Mouse (Mus musculus) midbrain, embryonic 15.5 days (tissue): ENCODE measurements at regions not wholly inside any gene's neighbourhood (a gene's known extent, or its start where the extent isn't known, plus 50 kb on each side); places are given as distances from the start of the nearest gene placed in this dataset.

Experiments used
- ATAC-seq: fragments of 200-750 bp; cut with Nextera tagmentation; replicated peaks from 2 replicates; pipeline ENCODE4 v1.8.0; 2017; ENCODE audit warnings: moderate TSS enrichment
- H3K27ac ChIP-seq: fragments of 300-500 bp; sonication (generic); 2 replicates; pipeline ENCODE4 v1.5.1; 2015; ENCODE audit warnings: mild to moderate bottlenecking, inconsistent platforms
- H3K27me3 ChIP-seq: fragments of 300-500 bp; sonication (generic); replicated peaks from 2 replicates; pipeline ENCODE4 v1.6.1; 2015; ENCODE audit warnings: inconsistent platforms
- H3K36me3 ChIP-seq: fragments of 300-500 bp; sonication (generic); replicated peaks from 2 replicates; pipeline ENCODE4 v1.6.1; 2015; ENCODE audit warnings: inconsistent platforms
- H3K4me1 ChIP-seq: fragments of 300-500 bp; sonication (generic); 2 replicates; pipeline ENCODE4 v1.6.1; 2015; ENCODE audit warnings: inconsistent platforms
- H3K4me2 ChIP-seq: fragments of 300-500 bp; sonication (generic); 2 replicates; pipeline ENCODE4 v1.6.1; 2015; ENCODE audit warnings: inconsistent platforms, mild to moderate bottlenecking, moderate library complexity
- H3K4me3 ChIP-seq: fragments of 300-500 bp; sonication (generic); 2 replicates; pipeline ENCODE4 v1.5.1; 2015; ENCODE audit warnings: mild to moderate bottlenecking, inconsistent platforms
- H3K9ac ChIP-seq: fragments of 300-500 bp; sonication (generic); 2 replicates; pipeline ENCODE4 v1.6.1; 2015; ENCODE audit warnings: mild to moderate bottlenecking, inconsistent platforms
- H3K9me3 ChIP-seq: fragments of 300-500 bp; sonication (generic); 2 replicates; pipeline ENCODE4 v1.6.1; 2016; ENCODE audit warnings: inconsistent platforms
- WGBS: fragments of 180-500 bp; shearing (Covaris S2); methylation state at CpG from one replicate; pipeline ENCODE4 v1.1.7; 2015; ENCODE audit warnings: mixed read lengths; 5-methylcytosine and 5-hydroxymethylcytosine counted together

GRCm38 (mm10) chr10:101486504-101486903 lies 194.8 kb upstream of the Mgat4c start:
- Histone ChIP-seq H3K9ac (no peak overlapping the region), H3K4me3 (no peak overlapping the region), H3K4me2 (no peak overlapping the region), H3K4me1 (no peaks in the 10 kb centered on the region), H3K27ac (no peak overlapping the region), H3K9me3 (no peaks in the 10 kb centered on the region), H3K27me3 (no peaks in the 10 kb centered on the region), H3K36me3 (no peaks in the 10 kb centered on the region)
- no peak for ATAC-seq

- Histone ChIP-seq H3K4me1 (no peaks in the 10 kb centered on the region), H3K4me2 (no peak overlapping the region), H3K9ac (no peak overlapping the region), H3K36me3 (no peaks in the 10 kb centered on the region), H3K27ac (no peak overlapping the region), H3K9me3 (no peaks in the 10 kb centered on the region), H3K27me3 (no peaks in the 10 kb centered on the region), H3K4me3 (no peak overlapping the region)
- ATAC-seq: no peak
- WGBS: 48% methylated on average over 1 of the region's 1 CpGs
These were observed 190.8 kb upstream of the Mgat4c start for GRCm38 (mm10) chr10:101490418-101491055.

GRCm38 (mm10) chr10:101515087-101515486 lies 166.2 kb upstream of the Mgat4c start:
- Histone ChIP-seq H3K4me3 (no peak overlapping the region), H3K9ac (no peak overlapping the region), H3K9me3 (no peaks in the 10 kb centered on the region), H3K4me2 (no peak overlapping the region), H3K27ac (no peak overlapping the region), H3K27me3 (no peaks in the 10 kb centered on the region), H3K36me3 (no peaks in the 10 kb centered on the region), H3K4me1 (no peaks in the 10 kb centered on the region)
- WGBS: 61% methylated on average over 3 of the region's 3 CpGs
- no peak for ATAC-seq

- H3K36me3 ChIP-seq: no peaks in the 10 kb centered on the region
- 30% methylated on average over 3 of the region's 3 CpGs for WGBS
- no peak overlapping the region for H3K9ac ChIP-seq
- H3K27ac ChIP-seq: no peak overlapping the region
- no peaks in the 10 kb centered on the region for H3K27me3 ChIP-seq
- no peaks in the 10 kb centered on the region for H3K4me1 ChIP-seq
- ATAC-seq: peak; percentile 79; the same call in 1 of the 2 replicates
- H3K4me2 ChIP-seq: no peak overlapping the region
- H3K9me3 ChIP-seq: no peaks in the 10 kb centered on the region
- H3K4me3 ChIP-seq: no peak overlapping the region
These were observed 164.4 kb upstream of the Mgat4c start for GRCm38 (mm10) chr10:101516930-101517329.

- Histone ChIP-seq H3K27ac (no peak overlapping the region), H3K36me3 (no peaks in the 10 kb centered on the region), H3K27me3 (no peaks in the 10 kb centered on the region), H3K9me3 (no peaks in the 10 kb centered on the region), H3K9ac (no peak overlapping the region), H3K4me2 (no peak overlapping the region), H3K4me1 (no peaks in the 10 kb centered on the region), H3K4me3 (no peak overlapping the region)
- ATAC-seq: 0 out of 2 replicates have a peak, but pooled peaks have one; percentile 17
- 37% methylated on average over 2 of the region's 2 CpGs for WGBS
These were observed 149.0 kb upstream of the Mgat4c start for GRCm38 (mm10) chr10:101532325-101532724.

GRCm38 (mm10) chr10:101544203-101544602 lies 137.1 kb upstream of the Mgat4c start:
- no peak overlapping the region for H3K27ac ChIP-seq
- H3K4me1 ChIP-seq: no peaks in the 10 kb centered on the region
- H3K9ac ChIP-seq: no peak overlapping the region
- ATAC-seq: no peak
- no peak overlapping the region for H3K4me2 ChIP-seq
- H3K9me3 ChIP-seq: no peaks in the 10 kb centered on the region
- WGBS: 77% methylated on average over 1 of the region's 1 CpGs
- no peak overlapping the region for H3K4me3 ChIP-seq
- H3K27me3 ChIP-seq: no peaks in the 10 kb centered on the region
- no peaks in the 10 kb centered on the region for H3K36me3 ChIP-seq

GRCm38 (mm10) chr10:101550645-101551044 lies 130.6 kb upstream of the Mgat4c start:
- H3K27ac ChIP-seq: no peak overlapping the region
- H3K9me3 ChIP-seq: no peaks in the 10 kb centered on the region
- no peaks in the 10 kb centered on the region for H3K4me1 ChIP-seq
- H3K4me2 ChIP-seq: no peak overlapping the region
- no peaks in the 10 kb centered on the region for H3K27me3 ChIP-seq
- no peak overlapping the region for H3K9ac ChIP-seq
- WGBS: 81% methylated on average over 3 of the region's 3 CpGs
- ATAC-seq: no peak
- H3K4me3 ChIP-seq: no peak overlapping the region
- no peaks in the 10 kb centered on the region for H3K36me3 ChIP-seq
